Mouse (Mus musculus) olfactory bulb, adult 2 months (tissue): ENCODE data around the gene Haus6.
"Not testable (repeated sequence)": the region's sequence is repeated elsewhere in the genome, so short reads cannot be mapped to it uniquely, and the experiment has no call there.

Experiments
- CTCF ChIP-seq: fragments of 200-500 bp; IDR thresholded peaks from 2 replicates; pipeline ENCODE4 v1.5.1; 2012; ENCODE audit warnings: low read depth, mild to moderate bottlenecking, low read length, moderate library complexity; ENCODE audit not compliant: insufficient read depth
- POLR2A ChIP-seq: fragments of 200-500 bp; IDR thresholded peaks from 2 replicates; pipeline ENCODE4 v1.6.1; 2012; ENCODE audit warnings: mild to moderate bottlenecking, low read depth, low read length, moderate library complexity; ENCODE audit not compliant: insufficient read depth

DNA sequence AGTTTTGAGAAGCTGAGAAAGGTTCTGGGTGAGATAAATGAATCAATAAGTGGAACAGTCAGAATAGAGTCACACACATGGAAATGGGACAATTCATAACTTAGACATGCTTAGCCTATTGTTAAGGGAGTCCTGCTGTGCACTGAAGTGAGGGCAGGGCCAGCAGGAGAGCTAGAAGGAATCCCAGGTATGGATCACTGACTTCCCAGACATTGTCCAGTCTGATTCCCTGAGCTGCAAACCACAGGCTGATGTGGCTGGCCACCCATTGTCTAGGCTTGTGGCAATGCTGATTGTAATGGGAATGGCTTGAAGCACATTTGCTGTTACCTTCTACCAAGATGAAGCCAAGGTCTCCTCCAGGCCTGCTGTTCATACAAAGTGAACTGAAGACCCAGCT, 22.5 kb upstream of the Haus6 start:
- TF ChIP-seq CTCF, POLR2A: not testable (repeated sequence)
